31 mouse cellular contexts compared by ENCODE assay signal in genomic region chr2:9614415-9614814, GRCm38 (mm10).
"Had no signal": no experiment of that assay in that cellular context is flagged by ENCODE, and none has a peak within 500 bp of the region (broad histone marks: within the 10 kb centered on the region; RNA-seq: fewer than 3 reads in every experiment).

No protein-coding gene starts in this region.

- H3K27me3 ChIP-seq: heart, embryonic 12.5 days; heart, embryonic 13.5 days; heart, embryonic 15.5 days; hindbrain, embryonic 12.5 days; hindbrain, embryonic 13.5 days; hindbrain, embryonic 15.5 days; intestine, embryonic 15.5 days; kidney, embryonic 15.5 days had no signal

- H3K9ac ChIP-seq: heart, embryonic 12.5 days; heart, embryonic 13.5 days; heart, embryonic 15.5 days; hindbrain, embryonic 12.5 days; hindbrain, embryonic 13.5 days; hindbrain, embryonic 14.5 days; hindbrain, embryonic 15.5 days; intestine, embryonic 15.5 days; kidney, embryonic 15.5 days had no signal

- H3K9me3 ChIP-seq: heart, embryonic 10.5 days; heart, embryonic 12.5 days; heart, embryonic 13.5 days; heart, embryonic 15.5 days; hindbrain, embryonic 10.5 days; hindbrain, embryonic 12.5 days; hindbrain, embryonic 13.5 days; hindbrain, embryonic 15.5 days; intestine, embryonic 15.5 days; kidney, embryonic 15.5 days had no signal

- H3K4me1 ChIP-seq: heart, embryonic 12.5 days; heart, embryonic 13.5 days; heart, embryonic 15.5 days; hindbrain, embryonic 10.5 days; hindbrain, embryonic 12.5 days; hindbrain, embryonic 13.5 days; hindbrain, embryonic 15.5 days; intestine, embryonic 15.5 days; kidney, embryonic 15.5 days had no signal

- DNase-seq: heart, postnatal 10 days; heart, postnatal 36 days; heart, postnatal 4 days; kidney, adult 11 months; kidney, adult 18-20 months; kidney, adult 2 months; kidney, adult 8-10 months; kidney, adult 9 months; kidney, postnatal 10 days; kidney, postnatal 14 days; kidney, postnatal 25 days; kidney, postnatal 36 days; kidney, postnatal 4 days; layer of hippocampus, adult 9-11 months; layer of hippocampus, postnatal 36 days had no signal

- H3K4me2 ChIP-seq: heart, embryonic 11.5 days; heart, embryonic 12.5 days; heart, embryonic 13.5 days; heart, embryonic 15.5 days; hindbrain, embryonic 12.5 days; hindbrain, embryonic 13.5 days; hindbrain, embryonic 14.5 days; hindbrain, embryonic 15.5 days; intestine, embryonic 15.5 days; kidney, embryonic 15.5 days had no signal

- H3K27ac ChIP-seq: heart, embryonic 10.5 days; heart, embryonic 13.5 days; heart, embryonic 15.5 days; hindbrain, embryonic 10.5 days; hindbrain, embryonic 12.5 days; hindbrain, embryonic 13.5 days; hindbrain, embryonic 14.5 days; hindbrain, embryonic 15.5 days; hindbrain, postnatal 0 days; intestine, embryonic 15.5 days; kidney, embryonic 15.5 days; kidney, postnatal 0 days; layer of hippocampus, adult 2 months; left cerebral cortex, adult 2 months had no signal

- H3K36me3 ChIP-seq: heart, embryonic 10.5 days; heart, embryonic 12.5 days; heart, embryonic 13.5 days; heart, embryonic 15.5 days; hindbrain, embryonic 10.5 days; hindbrain, embryonic 12.5 days; hindbrain, embryonic 13.5 days; hindbrain, embryonic 15.5 days; intestine, embryonic 15.5 days; kidney, embryonic 15.5 days had no signal

- H3K4me3 ChIP-seq: heart, embryonic 10.5 days; heart, embryonic 12.5 days; heart, embryonic 13.5 days; heart, embryonic 15.5 days; hindbrain, embryonic 10.5 days; hindbrain, embryonic 12.5 days; hindbrain, embryonic 13.5 days; hindbrain, embryonic 15.5 days; intestine, embryonic 15.5 days; kidney, embryonic 15.5 days; layer of hippocampus, adult 2 months; left cerebral cortex, adult 2 months had no signal
